27 mouse cellular contexts compared by ENCODE assay signal in the genomic region with DNA sequence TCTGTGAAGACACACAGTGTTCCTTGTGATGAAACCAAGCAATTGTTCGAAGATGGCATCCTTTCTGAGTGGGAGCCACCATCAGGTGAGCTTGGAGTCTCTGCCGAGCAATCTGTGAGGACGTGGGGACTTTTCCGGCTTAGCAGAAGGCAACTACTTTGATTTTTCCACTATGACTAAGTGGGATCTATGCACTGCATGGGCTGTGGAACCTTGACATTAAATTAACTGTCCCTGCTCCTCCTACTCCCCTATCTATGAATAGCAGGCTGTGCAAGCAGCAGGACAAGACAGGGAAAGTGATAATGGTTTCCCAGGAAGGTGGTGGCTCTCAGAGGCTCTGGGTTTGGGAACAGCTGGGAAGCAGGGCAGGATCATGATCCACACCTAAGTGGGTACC. TPM values are rescaled to one million over a fixed set of nuclear protein-coding genes. Genes with fewer than 3 reads are reported as not detected.
DNase-seq lines count a peak whose midpoint lies in the region; ATAC-seq lines count a peak whose summit lies in the region.
"Had no signal": no experiment of that assay in that cellular context is flagged by ENCODE, and none has a peak within 500 bp of the region (broad histone marks: within the 10 kb centered on the region; RNA-seq: fewer than 3 reads in every experiment).

No protein-coding gene starts in this region.

- no peaks in the 10 kb centered on the region for H3K27me3 ChIP-seq in heart, embryonic 12.5 days (replicated peaks)
- H3K27me3 ChIP-seq: CH12.LX; embryonic facial prominence, embryonic 12.5 days; embryonic facial prominence, embryonic 15.5 days; forebrain, embryonic 15.5 days; heart, embryonic 13.5 days; Patski had no signal

- H3K9me3 ChIP-seq in heart, embryonic 12.5 days (replicated peaks): no peaks in the 10 kb centered on the region
- H3K9me3 ChIP-seq: embryonic facial prominence, embryonic 12.5 days; embryonic facial prominence, embryonic 15.5 days; forebrain, embryonic 15.5 days; G1E; heart, embryonic 13.5 days had no signal

- H3K27ac ChIP-seq in heart, embryonic 12.5 days (ENCODE audit: poor library complexity, severe bottlenecking): no peak overlapping the region
- H3K27ac ChIP-seq: embryonic facial prominence, embryonic 12.5 days; embryonic facial prominence, embryonic 15.5 days; forebrain, embryonic 15.5 days; heart, embryonic 13.5 days; hindbrain, embryonic 14.5 days; hindbrain, postnatal 0 days had no signal

- no peaks in the 10 kb centered on the region for H3K4me1 ChIP-seq in heart, embryonic 12.5 days (replicated peaks)
- H3K4me1 ChIP-seq: embryonic facial prominence, embryonic 12.5 days; embryonic facial prominence, embryonic 15.5 days; forebrain, embryonic 15.5 days; heart, embryonic 13.5 days had no signal

- no peak overlapping the region for H3K9ac ChIP-seq in heart, embryonic 12.5 days
- H3K9ac ChIP-seq: embryonic facial prominence, embryonic 12.5 days; embryonic facial prominence, embryonic 15.5 days; forebrain, embryonic 15.5 days; heart, embryonic 13.5 days; hindbrain, embryonic 14.5 days had no signal

- no peak overlapping the region for H3K4me3 ChIP-seq in heart, embryonic 12.5 days
- H3K4me3 ChIP-seq: embryonic facial prominence, embryonic 12.5 days; embryonic facial prominence, embryonic 15.5 days; forebrain, embryonic 15.5 days; heart, embryonic 13.5 days had no signal

- DNase-seq in adrenal gland, adult 2 months: peak; percentile 73
- DNase-seq in adrenal gland, postnatal 4 days (ENCODE audit: low spot score in 2 of 2): no peak
- peak; percentile 37 for DNase-seq in adrenal gland, adult 8-10 months
- DNase-seq in adrenal gland, postnatal 14 days: peak; percentile 41
- DNase-seq in gastrocnemius, adult 18-20 months (ENCODE audit: low spot score): no peak
- DNase-seq: B cell, adult 2 months; cerebellum, adult 18-20 months; cerebellum, adult 9-10 months; cerebellum, postnatal 14 days; gastrocnemius, postnatal 25 days; heart, adult 18-20 months; heart, postnatal 14 days; heart, postnatal 4 days; kidney, adult 18-20 months; kidney, adult 9 months had no signal

- 75% methylated on average over 4 of the region's 4 CpGs for WGBS in heart, embryonic 12.5 days

- no peaks in the 10 kb centered on the region for H3K36me3 ChIP-seq in heart, embryonic 12.5 days
- H3K36me3 ChIP-seq: embryonic facial prominence, embryonic 12.5 days; embryonic facial prominence, embryonic 15.5 days; forebrain, embryonic 15.5 days; G1E; heart, embryonic 13.5 days had no signal

- no peak for ATAC-seq in heart, embryonic 12.5 days (ENCODE audit: insufficient number of reproducible peaks, low FRiP score)
- ATAC-seq: forebrain, embryonic 15.5 days; hindbrain, postnatal 0 days; inflammation-experienced regulatory T-cells, adult 6 months; intestine, embryonic 16.5 days; Patski had no signal

- no peak overlapping the region for H3K4me2 ChIP-seq in heart, embryonic 12.5 days
- H3K4me2 ChIP-seq: embryonic facial prominence, embryonic 12.5 days; embryonic facial prominence, embryonic 15.5 days; forebrain, embryonic 15.5 days; heart, embryonic 13.5 days; hindbrain, embryonic 14.5 days had no signal

RNA-seq across cellular contexts. Expression of a gene that starts 31.8 kb away (rescaled TPM):
- 10 to 100 TPM; 10.3 to 58.8 TPM for total RNA-seq in adrenal gland, adult 2 months (2021)
- 3.4 and 5.4 TPM in 2 replicates for polyA plus RNA-seq in adrenal gland, adult 2 months (2012; rRNA removed)
- total RNA-seq in adrenal gland, postnatal 4 days (2021): 10 to 100 TPM; 27.1 to 31.5 TPM
- 10 to 100 TPM in 3 of 4 experiments, 1 to 10 TPM in 1; 9.9 to 16.1 (median 11.2) TPM for total RNA-seq in adrenal gland, adult 8-10 months (2022)
- total RNA-seq in adrenal gland, postnatal 14 days (2021): 30.6 and 41.6 TPM in 2 replicates
- polyA plus RNA-seq in heart, embryonic 12.5 days (2016; fragmentation: Nextera tagmentation; extraction: Ambion mirVana): 6.8 and 8.5 TPM in 2 replicates
- total RNA-seq in gastrocnemius, adult 18-20 months (2021): 10 to 100 TPM; 21.9 to 31.8 TPM

Comparison
In these comparisons a context has a peak if more than half of its experiments do, and no peak if none do; other contexts are left out.
1. DNase-seq: peak in adrenal gland, adult 2 months (single experiment), adrenal gland, adult 8-10 months (single experiment) and adrenal gland, postnatal 14 days (single experiment); none in adrenal gland, postnatal 4 days (0 of 2) and gastrocnemius, adult 18-20 months (single experiment).